Comparison of ENCODE assay signal across 20 mouse cellular contexts in genomic region chr7:141169866-141170265, GRCm38 (mm10). TPM values are rescaled to one million over a fixed set of nuclear protein-coding genes. Genes with fewer than 3 reads are reported as not detected.
DNase-seq lines count a peak whose midpoint lies in the region; ATAC-seq and TF ChIP-seq lines count a peak whose summit lies in the region.
"Had no signal": no experiment of that assay in that cellular context is flagged by ENCODE, and none has a peak within 500 bp of the region (broad histone marks: within the 10 kb centered on the region; RNA-seq: fewer than 3 reads in every experiment).

No protein-coding gene starts in this region.

- no peaks in the 10 kb centered on the region for H3K27me3 ChIP-seq in neural tube, embryonic 15.5 days (replicated peaks)
- H3K27me3 ChIP-seq: hindbrain, embryonic 15.5 days had no signal

- H3K4me3 ChIP-seq in left cerebral cortex, adult 2 months = no peak overlapping the region
- H3K4me3 ChIP-seq in neural tube, embryonic 15.5 days (replicated peaks) = no peak overlapping the region
- H3K4me3 ChIP-seq: forebrain, embryonic 12.5 days; hindbrain, embryonic 15.5 days; midbrain, embryonic 10.5 days had no signal

- H3K27ac ChIP-seq in left cerebral cortex, adult 2 months = peak overlapping the region; percentile 40; the same call in 1 of the 2 replicates
- H3K27ac ChIP-seq in neural tube, embryonic 15.5 days (replicated peaks) = no peak overlapping the region
- H3K27ac ChIP-seq: forebrain, embryonic 12.5 days; hindbrain, embryonic 15.5 days; midbrain, embryonic 10.5 days had no signal

- no peak for ATAC-seq in neural tube, embryonic 15.5 days (ENCODE audit: low FRiP score)
- peak; percentile 7; the same call in 1 of the 2 replicates for ATAC-seq in megakaryocyte, adult 5-6 weeks (ENCODE audit: poor library complexity, severe bottlenecking)
- ATAC-seq: CD4-positive, CD25-positive, alpha-beta regulatory T cell, adult 4 months had no signal

- intact Hi-C loops in left cerebral cortex, adult 2 months (cut with DNase I) = loop anchor here (5.0 kb wide), 3 partner anchors 52 to 313 kb away; partner anchors contain the start of genes Bet1l, Gm45785 and Ric8a
- intact Hi-C loops in left cerebral cortex, postnatal 4 days (cut with DNase I) = loop anchor here (10.0 kb wide), 3 partner anchors 105 to 315 kb away; partner anchors contain the start of genes B4galnt4, Bet1l, Cox8b and Gm45785
- intact Hi-C loops in gastrocnemius, postnatal 14 days (cut with DNase I; ENCODE audit: low total_unique reads) = no loop called here

- H3K9ac ChIP-seq in neural tube, embryonic 15.5 days (replicated peaks) = 0 out of 2 replicates have a peak overlapping the region, but pooled peaks have one; percentile 2
- H3K9ac ChIP-seq: forebrain, embryonic 12.5 days; hindbrain, embryonic 15.5 days had no signal

- peaks cover 7% of the 10 kb centered on the region; the same call in 1 of the 2 replicates for H3K36me3 ChIP-seq in neural tube, embryonic 15.5 days
- H3K36me3 ChIP-seq: hindbrain, embryonic 15.5 days had no signal

- peaks cover 26% of the 10 kb centered on the region for H3K4me1 ChIP-seq in neural tube, embryonic 15.5 days

- no peak overlapping the region for H3K4me2 ChIP-seq in neural tube, embryonic 15.5 days
- H3K4me2 ChIP-seq: forebrain, embryonic 12.5 days; hindbrain, embryonic 15.5 days had no signal

- TF ChIP-seq CTCF in left cerebral cortex, adult 2 months (IDR thresholded peaks at IDR 0.05) = no peak

- no peak for DNase-seq in left cerebral cortex, adult 2 months (ENCODE audit: extremely low spot score in 1 of 2, low spot score in 2 of 2)
- no peak for DNase-seq in left cerebral cortex, postnatal 4 days
- no peak for DNase-seq in neural tube, embryonic 10.5 days (ENCODE audit: extremely low spot score, low spot score)
- DNase-seq in kidney, adult 8-10 months = no peak
- DNase-seq in gastrocnemius, postnatal 14 days = no peak
- DNase-seq: adrenal gland, adult 8-10 months; cerebellum, adult 18-20 months; heart, postnatal 14 days; kidney, adult 18-20 months; kidney, postnatal 25 days; right cerebral cortex, adult 18-20 months had no signal

- no peaks in the 10 kb centered on the region for H3K9me3 ChIP-seq in neural tube, embryonic 15.5 days (replicated peaks)
- H3K9me3 ChIP-seq: forebrain, embryonic 12.5 days; hindbrain, embryonic 15.5 days; midbrain, embryonic 10.5 days had no signal

RNA-seq across cellular contexts. Expression of gene Rnh1, which starts 2.8 kb away (rescaled TPM):
- 10 to 100 TPM; 36.5 to 37.3 TPM for total RNA-seq in left cerebral cortex, adult 2 months (2021)
- 10 to 100 TPM; 20.1 to 25.3 TPM for total RNA-seq in left cerebral cortex, postnatal 4 days (2021)
- 50.0 and 69.8 TPM in 2 replicates for polyA plus RNA-seq in neural tube, embryonic 15.5 days (2015; fragmentation: Nextera tagmentation; extraction: Ambion mirVana)
- 70.5 and 86.8 TPM in 2 replicates for total RNA-seq in megakaryocyte, adult 5-6 weeks (2015)
- total RNA-seq in megakaryocyte, adult 5-6 weeks (2017) = 74.2 and 94.3 TPM in 2 replicates
- total RNA-seq in gastrocnemius, postnatal 14 days (2021) = 10 to 100 TPM; 48.4 to 50.3 TPM

RNA-seq across cellular contexts. Expression of gene Hras, which starts 23.9 kb away (rescaled TPM):
- total RNA-seq in left cerebral cortex, adult 2 months (2021) = 100 to 1,000 TPM; 219 to 244 TPM
- total RNA-seq in left cerebral cortex, postnatal 4 days (2021) = 100 to 1,000 TPM; 194 to 211 TPM
- polyA plus RNA-seq in neural tube, embryonic 15.5 days (2015; fragmentation: Nextera tagmentation; extraction: Ambion mirVana) = 166 and 188 TPM in 2 replicates
- 29.0 and 40.0 TPM in 2 replicates for total RNA-seq in megakaryocyte, adult 5-6 weeks (2015)
- 20.7 and 27.1 TPM in 2 replicates for total RNA-seq in megakaryocyte, adult 5-6 weeks (2017)
- total RNA-seq in gastrocnemius, postnatal 14 days (2021) = 100 to 1,000 TPM; 193 to 209 TPM

RNA-seq across cellular contexts. Expression of gene Lrrc56, which starts 24.1 kb away (rescaled TPM):
- total RNA-seq in left cerebral cortex, adult 2 months (2021) = 1 to 10 TPM; 3.9 to 5.0 TPM
- 1 to 10 TPM; 6.2 to 7.4 TPM for total RNA-seq in left cerebral cortex, postnatal 4 days (2021)
- polyA plus RNA-seq in neural tube, embryonic 15.5 days (2015; fragmentation: Nextera tagmentation; extraction: Ambion mirVana) = 9.0 and 9.1 TPM in 2 replicates
- 2.1 and 2.2 TPM in 2 replicates for total RNA-seq in megakaryocyte, adult 5-6 weeks (2015)
- 1.3 and 4.3 TPM in 2 replicates for total RNA-seq in megakaryocyte, adult 5-6 weeks (2017)
- total RNA-seq in gastrocnemius, postnatal 14 days (2021) = 1 to 10 TPM; 2.2 to 2.4 TPM

RNA-seq across cellular contexts. Expression of gene Lmntd2, which starts 44.0 kb away (rescaled TPM):
- not detected for total RNA-seq in left cerebral cortex, adult 2 months (2021)
- under 1 TPM in 1 of 2 experiments, not detected in 1; 0.18 TPM for total RNA-seq in left cerebral cortex, postnatal 4 days (2021)
- polyA plus RNA-seq in neural tube, embryonic 15.5 days (2015; fragmentation: Nextera tagmentation; extraction: Ambion mirVana) = 0.35 and 1.6 TPM in 2 replicates
- total RNA-seq in megakaryocyte, adult 5-6 weeks (2015) = 0.36 TPM in 1 of 2 replicates, not detected in the other
- total RNA-seq in megakaryocyte, adult 5-6 weeks (2017) = 0.04 TPM in 1 of 2 replicates, not detected in the other
- total RNA-seq in gastrocnemius, postnatal 14 days (2021) = not detected
- total RNA-seq: heart, postnatal 14 days; layer of hippocampus, postnatal 25 days; left cerebral cortex, postnatal 36 days; MEL had no signal

RNA-seq across cellular contexts. Expression of gene Rassf7, which starts 45.8 kb away (rescaled TPM):
- total RNA-seq in left cerebral cortex, adult 2 months (2021) = 1 to 10 TPM in 1 of 2 experiments, under 1 TPM in 1; 0.94 to 1.3 TPM
- total RNA-seq in left cerebral cortex, postnatal 4 days (2021) = 1 to 10 TPM; 3.8 to 4.7 TPM
- polyA plus RNA-seq in neural tube, embryonic 15.5 days (2015; fragmentation: Nextera tagmentation; extraction: Ambion mirVana) = 24.1 and 28.1 TPM in 2 replicates
- 3.9 and 4.1 TPM in 2 replicates for total RNA-seq in megakaryocyte, adult 5-6 weeks (2015)
- 2.2 and 4.1 TPM in 2 replicates for total RNA-seq in megakaryocyte, adult 5-6 weeks (2017)
- 1 to 10 TPM in 1 of 2 experiments, under 1 TPM in 1; 0.62 to 1.2 TPM for total RNA-seq in gastrocnemius, postnatal 14 days (2021)

Comparison
In these comparisons a context has a peak if more than half of its experiments do, and no peak if none do; other contexts are left out.
1. RNA of gene Hras, which starts 23.9 kb away (total RNA-seq): 219 to 244 TPM in left cerebral cortex, adult 2 months, 194 to 211 TPM in left cerebral cortex, postnatal 4 days and 193 to 209 TPM in gastrocnemius, postnatal 14 days; 20.7 to 40.0 TPM in megakaryocyte, adult 5-6 weeks; every median in the first group is over 4 times any median in the second.